Mouse (Mus musculus) cerebellum, adult 9-11 months (tissue): ENCODE measurements around the gene Paqr6.

Experiments
- DNase-seq: peaks from one replicate; pipeline ENCODE4 v3.0.0; 2022

Gene Paqr6

DNA sequence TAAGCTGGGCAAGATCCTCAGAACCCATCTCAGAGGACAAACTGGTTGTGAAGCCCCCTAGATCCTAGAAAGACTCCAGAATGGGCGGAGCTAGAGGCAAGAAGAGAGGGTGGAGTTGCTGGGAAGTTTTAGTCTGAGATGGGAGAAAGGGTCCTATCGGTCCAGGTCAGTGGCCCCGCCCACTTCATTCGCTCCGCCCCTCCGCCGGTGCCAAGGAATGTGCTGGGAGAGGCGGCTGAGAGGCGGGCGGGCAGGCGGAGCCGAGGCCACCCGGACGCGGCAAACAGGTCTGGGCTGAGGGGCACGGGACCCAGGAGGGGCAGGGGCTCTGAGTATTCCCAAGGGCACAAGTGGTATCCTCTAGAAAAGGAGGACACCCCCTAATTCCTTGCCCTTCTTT, at the start of gene Paqr6:
Gene Paqr6 (plus strand): TSS at position 248 of the 400 bp plus-strand sequence.
- DNase-seq, result peak; percentile 49

DNA sequence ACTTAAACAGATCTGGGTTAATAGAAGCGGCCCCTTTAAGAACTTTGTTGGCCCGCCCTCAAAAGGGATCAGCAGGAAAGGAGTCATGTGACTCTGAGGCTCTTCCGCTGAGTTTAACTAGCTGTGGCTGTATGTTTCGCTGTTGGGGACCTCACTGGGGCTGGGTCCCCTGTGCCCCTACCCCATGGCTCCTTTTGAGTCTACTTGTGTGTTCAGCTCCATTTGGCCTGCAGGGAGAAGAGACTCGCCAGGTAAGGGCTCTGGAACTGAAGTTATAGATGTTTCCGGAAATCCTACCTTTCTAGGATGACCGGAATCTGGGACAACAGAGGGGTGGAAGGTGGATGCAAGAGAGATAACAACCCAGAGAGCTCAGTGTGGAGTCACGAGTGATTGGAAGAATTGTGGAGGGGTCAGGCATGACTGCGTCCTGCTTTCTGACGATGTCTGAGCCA, 39.4 kb upstream of the Paqr6 start, which contains the start of gene Glmp:
Gene Glmp (plus strand): TSS at position 73 of the 455 bp plus-strand sequence.
- DNase-seq, result peak; percentile 68

DNA sequence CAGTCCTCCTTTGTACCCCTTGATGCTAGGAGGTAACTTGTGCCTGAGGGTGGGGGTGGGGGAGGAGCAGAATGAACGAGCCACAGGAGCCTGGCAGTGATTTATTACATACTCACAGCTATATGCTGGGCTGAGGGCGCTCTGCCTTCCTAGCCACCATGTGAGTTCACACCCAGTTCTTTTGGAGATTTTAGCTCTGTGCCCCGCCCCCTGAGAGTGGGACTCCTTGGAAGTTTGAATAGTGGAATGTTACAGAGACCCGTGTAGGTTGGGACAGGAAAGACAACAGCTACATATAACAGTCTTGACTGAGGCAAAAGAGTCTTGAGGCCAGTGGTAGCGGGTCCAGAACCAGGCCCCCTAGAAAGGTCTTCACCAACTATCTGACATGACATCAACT, 35.4 kb upstream of the Paqr6 start:
- DNase-seq, result no peak

DNA sequence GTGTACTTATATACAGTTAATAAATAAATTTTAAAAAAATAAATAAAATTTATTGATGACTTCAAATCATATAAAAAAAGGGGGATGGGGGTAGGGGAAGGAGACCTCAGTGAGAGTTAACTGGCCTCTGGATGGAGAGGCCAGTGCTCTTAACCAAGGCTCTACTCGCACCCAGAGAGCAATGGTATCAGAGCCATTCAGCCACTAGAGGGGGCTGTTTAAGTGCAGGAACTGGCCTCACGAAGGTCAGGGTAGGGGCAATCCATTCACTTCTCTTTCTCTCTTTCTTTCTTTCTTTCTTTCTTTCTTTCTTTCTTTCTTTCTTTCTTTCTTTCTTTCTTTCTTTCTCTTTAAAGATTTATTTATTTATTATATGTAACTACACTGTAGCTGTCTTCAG, 33.1 kb upstream of the Paqr6 start:
- no peak for DNase-seq

DNA sequence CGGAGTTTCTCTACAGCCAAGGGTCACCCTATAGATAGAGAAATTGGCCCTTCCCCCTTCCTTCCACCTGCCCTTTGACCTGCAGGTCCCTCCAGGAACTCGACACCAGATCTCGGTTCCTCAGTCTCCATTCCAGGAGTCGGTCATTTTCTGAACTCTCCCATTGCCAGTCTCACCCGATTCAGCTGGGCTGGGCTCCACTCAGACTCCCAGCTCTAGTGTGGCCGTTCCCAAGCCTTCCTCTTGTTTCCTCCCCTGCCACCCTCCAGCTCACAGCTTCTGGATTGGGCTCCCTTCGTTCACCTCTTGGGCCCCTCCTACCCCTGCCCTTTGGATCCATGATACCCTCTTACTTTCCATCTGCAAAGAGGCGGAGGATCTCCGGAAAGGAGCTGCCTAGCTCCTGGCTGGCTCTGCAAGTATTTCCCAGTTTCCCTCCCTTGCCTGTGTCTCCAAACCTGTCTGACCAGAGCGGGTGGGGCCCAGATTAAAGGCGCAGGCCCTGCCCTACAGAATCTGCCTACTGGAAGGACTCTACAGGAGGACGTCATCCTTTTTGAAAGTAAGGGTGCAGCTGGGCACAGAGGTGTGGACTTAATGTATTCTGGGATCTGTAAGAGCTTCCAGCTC, 30.2 kb upstream of the Paqr6 start:
- DNase-seq, result no peak

DNA sequence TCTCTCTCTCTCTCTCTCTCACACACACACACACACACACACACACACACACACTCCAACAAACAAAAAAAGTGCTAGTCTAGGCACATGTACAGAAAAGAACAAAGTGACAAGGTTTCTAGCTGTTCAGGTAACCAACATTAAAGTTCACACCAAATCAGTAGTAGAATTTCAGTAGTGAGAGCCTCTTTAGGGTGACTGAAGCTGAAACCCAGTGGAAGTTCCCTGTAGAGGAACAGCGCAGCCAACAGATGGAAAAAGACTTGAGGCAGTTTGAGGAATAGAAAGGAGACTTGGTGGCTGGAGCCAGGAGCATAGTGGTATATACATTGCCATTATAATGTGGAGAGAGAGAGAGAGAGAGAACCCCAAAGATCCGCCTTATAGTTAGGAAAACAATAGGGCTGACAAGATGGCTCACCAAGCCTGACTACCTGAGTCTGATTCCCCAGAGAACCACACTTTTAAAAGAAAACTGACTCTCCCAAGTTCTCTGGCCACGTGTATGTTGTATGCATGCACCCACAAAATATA, 29.4 kb upstream of the Paqr6 start:
- no peak for DNase-seq

DNA sequence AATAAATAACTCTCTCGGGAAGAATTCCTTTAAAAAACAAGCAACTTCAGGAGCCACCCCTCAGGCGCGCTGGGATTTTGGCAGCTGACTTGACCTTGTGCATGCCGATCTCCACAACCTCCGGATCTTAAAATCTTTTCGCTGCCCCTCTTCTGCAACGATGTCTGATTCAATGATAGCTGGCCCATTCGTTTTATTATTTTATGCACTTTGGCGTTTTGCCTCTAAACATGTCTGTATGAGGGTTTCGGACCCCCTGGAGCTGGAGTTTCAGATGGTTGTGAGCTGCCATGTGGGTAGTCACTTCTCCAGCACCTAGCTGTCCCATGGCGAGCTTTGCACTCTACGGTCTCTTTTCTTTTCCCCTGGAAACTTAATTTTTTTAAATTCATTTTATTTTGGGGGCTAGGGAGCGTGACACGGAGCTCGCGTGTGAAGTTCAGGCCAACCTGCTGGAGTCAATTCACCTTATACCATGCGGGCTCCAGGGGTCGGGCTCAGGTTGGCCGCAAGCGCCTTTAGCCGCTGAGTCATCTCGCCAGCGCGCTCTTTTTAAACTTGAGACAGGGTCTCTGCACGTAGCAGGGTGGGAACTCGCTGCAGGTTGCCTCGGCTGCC, 28.8 kb upstream of the Paqr6 start:
- peak; percentile 56 for DNase-seq

DNA sequence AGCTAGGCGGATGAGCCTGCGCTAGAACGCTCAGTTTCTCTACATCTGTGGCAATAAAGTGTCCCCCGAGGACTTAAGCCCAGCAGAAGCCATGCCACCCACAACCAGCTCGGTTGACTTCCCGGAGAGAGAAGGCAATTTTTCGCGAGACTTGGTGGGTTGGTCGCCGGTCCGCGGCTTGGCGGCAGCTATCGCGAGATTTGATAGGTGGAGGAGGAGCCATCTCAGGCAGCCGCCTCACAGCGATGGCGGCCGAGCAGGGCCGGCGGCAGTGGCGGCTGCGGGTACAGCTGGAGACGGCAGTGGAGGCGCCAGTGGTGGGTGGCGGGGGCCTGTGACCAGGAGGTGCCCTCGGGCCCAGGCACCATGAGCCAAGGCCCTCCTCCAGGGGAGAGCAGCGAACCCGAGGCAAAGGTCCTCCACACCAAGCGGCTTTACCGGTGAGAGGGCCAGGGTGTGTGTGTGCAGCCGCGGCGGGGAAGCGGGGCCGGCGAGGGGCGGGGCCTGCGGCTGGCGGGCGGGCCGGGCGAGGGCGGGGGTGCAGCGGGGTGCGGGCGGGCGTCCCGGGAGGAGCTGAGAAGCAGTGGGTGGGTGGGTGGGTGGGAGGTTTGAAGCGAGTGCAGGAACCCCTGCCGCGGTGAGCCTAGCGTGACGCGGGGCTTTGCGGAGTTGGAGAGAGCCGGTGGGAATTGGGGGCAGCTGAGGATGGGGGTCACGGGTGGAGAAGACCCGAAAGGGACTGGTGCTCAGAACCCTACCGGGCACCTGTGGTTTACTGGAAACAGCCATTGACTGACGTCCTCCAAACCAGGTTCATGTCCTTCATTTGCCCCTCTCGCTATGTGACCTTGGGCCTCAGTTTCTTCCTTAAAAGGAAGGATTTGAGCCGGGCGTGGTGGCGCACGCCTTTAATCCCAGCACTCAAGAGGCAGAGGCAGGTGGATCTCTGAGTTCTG, 28.0 kb upstream of the Paqr6 start, which contains the start of the genes Tmem79 and Smg5:
Gene Tmem79 (minus strand): TSS at position 91 of the 956 bp plus-strand sequence.
Gene Smg5 (plus strand): TSS at position 203 of the 956 bp plus-strand sequence.
- peak; percentile 95 for DNase-seq

DNA sequence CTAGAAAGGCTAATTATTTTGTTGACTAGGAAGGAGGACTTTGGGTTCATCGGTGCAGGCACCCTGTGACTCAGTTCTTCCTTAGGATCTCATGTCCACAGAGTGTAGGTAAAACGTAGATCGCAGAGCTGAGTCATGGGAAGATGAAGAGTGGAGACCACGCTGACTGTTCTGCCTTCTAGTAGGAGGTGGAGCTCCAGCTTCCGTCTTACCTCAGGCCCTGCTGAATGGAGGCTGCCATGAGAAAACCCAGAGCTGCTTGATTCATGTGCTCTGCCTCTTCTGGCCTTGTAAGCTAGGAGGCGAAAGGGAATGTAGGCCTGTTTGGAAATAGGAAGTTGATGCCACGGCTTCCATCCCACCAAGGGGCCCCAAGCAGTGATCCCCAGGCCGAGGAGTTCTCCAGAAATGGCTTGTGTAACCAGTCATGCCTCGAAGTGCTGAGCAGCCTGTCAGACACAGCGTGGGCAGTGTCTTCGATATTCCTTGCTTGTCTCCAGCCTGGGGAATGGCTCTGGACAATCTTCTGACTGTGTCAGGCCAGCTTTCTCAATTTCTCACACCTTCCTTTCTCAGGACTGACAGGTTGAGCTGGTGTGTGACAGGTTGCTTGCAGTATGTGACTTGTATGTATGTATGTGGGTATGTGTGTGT, 26.9 kb upstream of the Paqr6 start:
- DNase-seq, result no peak

DNA sequence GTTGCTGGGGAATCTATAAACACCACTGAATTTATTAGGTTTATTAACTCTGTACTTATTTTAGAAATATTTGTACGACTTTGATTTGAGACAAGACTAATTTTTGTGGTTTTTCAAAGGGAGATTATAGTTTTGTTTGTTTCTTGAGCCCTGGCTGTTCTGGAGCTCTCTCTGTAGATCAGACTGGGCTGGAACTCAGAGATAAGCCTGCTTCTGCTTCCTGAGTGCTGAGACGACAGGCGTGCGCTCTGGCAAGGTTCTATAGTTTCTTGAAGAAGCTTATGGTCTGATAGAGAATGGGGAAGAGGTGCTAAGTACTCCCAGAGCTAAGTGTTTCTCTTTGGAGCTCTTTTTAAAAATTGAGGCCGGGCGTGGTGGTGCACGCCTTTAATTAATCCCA, 26.1 kb upstream of the Paqr6 start:
- DNase-seq, result no peak

DNA sequence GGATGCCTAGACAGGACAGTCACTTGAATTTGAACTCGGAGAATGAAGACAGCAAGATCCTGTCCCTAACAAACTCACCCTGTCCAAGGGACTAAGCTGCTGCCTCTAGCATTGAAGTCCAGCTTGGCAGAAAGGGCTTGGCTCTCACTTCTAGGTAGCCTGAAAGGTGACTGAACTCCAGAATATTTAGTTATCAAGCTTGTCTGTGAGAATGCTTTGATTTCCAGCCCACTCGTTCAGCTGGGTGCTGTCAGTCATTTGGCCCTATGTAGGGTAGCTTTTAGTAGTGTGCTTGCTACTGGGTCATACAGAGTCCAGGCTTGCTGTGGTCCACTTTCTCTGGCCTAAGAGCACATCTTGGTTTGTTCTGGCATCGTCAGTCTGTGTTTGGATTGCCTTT, 25.4 kb upstream of the Paqr6 start:
- no peak for DNase-seq

DNA sequence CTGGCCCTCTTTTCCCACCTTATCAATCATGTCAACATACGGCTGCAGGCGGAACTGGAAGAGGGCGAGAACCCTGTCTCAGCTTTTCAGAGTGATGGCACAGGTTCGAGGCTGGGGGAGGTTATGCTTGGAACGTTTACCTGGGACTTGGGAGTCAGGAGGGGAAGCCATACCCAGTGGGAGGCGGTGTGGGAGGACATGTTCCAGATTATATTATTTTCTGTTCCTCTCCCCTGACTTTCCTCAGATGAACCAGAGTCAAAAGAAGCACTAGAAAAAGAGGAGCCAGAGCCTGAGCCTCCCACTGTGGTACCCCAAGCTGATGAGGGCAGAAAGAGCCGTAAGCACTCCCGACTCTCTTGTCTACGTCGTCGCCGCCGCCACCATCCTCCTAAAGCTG, 13.7 kb upstream of the Paqr6 start:
- no peak for DNase-seq

DNA sequence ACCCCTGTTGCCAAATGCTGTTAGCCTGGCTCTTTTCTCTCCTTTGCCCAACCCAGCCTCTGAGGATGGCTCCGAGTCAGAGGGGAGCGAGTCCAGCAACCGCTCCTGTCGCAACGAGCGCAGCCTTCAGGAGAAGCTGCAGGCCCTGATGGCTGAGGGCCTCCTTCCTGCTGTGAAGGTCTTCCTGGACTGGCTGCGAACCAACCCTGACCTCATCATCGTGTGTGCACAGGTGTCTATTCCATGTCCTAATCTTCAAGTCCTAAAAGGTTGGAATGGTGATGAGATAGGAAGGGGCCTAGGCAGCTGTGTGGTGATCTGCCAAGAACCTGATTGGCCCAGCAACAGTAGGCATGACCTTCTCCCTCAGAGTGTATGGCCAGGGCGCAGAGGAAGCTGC, 11.5 kb upstream of the Paqr6 start:
- DNase-seq, result peak; percentile 78

DNA sequence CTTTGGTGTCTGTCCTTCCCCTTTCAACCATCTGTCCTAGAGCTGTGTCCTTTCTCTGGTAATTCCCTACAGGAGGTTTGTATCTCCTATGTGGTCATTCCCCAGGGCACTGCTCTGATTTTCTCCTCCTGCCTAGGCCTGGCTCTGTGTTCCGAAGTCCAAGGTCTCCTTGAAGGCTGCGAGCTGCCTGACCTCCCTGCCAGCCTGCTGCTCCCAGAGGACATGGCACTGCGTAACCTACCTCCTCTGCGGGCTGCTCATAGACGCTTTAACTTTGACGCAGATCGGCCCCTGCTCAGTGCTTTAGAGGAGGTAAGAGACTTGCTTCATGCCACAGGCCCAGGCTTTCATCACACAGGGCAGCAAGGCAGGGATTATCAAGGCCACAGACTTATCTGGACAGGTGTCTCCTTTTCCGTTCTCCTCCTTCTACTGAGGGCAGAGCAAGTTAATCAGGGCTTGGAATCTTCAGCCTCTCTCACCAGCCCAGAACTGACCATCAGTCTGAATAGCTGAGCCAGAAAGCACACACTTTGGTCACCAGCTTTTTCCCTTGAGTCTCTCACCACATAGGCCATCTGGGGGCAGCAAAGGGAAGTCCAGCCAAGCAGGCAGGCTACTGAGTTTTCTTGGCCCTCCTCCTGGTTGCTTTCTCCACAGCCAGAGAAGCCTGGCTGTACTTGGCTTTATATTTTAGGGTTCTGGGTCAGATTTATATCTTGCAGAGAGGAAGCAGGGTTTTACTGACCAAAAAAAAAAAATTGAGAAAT, 9.8 kb upstream of the Paqr6 start:
- peak; percentile 60 for DNase-seq

DNA sequence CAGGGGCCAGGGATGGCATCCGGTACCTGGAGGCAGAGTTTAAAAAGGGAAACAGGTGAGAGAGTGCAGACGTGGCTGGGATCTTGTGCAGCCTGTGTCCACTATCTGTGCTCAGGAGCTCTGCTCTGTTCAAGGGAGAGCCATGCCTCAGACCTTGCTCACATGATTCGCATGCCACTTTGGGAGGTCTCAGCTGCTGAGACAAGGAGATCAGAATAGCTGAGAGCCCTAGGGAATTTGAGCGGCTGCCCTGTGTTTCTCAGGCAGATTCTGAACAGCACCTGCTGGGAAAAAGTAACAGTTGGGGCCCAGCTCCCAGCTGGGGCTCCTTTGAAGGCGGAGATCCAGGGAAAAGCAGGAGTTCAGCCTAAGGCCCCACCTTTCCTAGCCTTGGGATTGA, 4.8 kb upstream of the Paqr6 start:
- DNase-seq, result no peak

DNA sequence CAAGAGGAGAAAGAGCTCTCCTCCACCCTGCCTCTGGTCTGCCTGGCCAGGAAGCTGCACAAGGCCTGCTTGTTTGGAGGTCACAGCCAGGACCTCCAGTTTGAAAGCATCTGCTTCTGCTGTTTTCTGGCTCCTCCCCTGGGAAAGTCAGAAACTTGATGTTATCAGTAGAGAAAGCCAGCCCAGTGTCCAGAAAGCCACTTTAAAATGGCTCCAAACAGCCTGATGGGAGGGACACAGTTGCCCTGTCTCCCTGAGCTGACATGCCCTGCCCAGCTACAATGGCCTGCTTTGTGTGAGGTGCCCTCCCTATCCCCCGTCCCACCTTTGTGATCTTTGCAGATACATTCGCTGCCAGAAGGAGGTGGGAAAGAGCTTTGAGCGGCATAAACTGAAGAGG, 4.4 kb upstream of the Paqr6 start:
- DNase-seq, result no peak

DNA sequence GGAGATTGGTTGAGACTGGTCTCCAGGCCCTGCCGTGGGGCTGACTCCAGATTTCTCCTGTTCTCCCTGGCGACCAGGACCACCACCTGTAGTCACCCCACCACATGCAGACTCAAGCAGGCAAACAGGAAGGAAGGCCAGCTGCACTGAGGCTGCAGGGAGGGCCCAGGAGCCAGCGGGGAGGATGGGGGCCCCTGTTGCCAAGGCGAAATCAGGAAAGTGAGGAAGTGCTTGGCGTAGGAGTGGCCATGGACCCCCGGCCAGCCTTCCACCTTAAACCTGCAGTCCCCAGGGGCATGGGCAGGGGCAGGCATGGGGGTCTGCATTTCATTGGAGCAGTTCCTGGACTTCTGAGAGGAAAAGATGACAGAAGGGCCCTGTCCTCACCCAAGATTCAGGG, 3.3 kb upstream of the Paqr6 start:
- no peak for DNase-seq

DNA sequence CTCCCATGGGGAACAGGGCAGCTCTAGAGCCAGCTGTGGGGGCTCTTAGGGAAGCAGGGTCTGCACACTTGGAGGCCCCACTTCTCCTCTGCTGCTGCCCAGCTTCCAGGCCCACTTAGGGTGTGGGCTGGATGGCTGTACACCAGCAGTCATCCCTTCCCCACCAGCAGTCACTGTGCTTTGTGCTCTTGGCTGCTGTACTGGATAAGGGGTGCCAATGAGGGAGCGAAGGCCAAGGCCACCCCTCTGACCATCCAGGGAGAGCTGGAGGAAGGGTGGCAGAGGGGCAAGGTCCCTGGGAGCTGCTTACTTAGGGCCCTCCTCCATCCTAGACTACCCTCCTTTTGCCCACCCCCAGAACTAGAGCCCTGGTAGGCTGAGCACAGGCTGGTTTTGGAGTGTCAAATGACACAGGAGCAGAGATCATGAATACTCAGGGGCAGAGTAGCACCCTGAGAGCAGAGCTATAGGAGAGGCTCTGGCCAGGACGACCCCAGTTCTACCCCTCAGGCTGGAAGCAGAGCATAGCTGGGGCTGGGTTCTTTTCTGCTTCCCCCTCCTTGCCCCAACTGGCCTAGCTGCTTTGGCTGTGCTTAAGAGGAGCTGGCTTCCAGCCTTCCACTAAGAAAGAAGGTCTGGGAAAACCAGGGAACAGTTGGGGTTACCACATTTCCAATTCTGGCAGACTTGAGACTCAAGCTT, 2.6 kb upstream of the Paqr6 start:
- peak; percentile 40 for DNase-seq

DNA sequence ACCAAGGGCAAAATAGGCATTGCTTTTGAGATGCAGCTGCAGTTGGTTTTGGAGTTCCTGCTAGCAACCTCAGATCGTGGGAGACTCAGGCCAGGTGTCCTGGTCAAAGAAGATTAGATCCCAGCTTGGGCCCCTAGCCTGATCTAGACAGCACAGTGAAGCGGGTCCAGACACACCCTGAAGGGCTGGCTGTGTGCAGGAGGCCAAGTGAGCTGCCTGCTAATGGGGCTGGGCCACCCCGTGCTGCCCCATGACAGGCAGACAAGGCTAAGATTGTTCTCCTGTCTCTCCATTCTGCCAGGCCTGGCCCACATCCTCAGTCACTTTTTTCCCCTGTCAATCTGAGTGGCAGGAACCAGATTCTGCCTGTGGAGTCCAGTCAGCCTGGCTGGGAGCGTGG, 684 bp upstream of the Paqr6 start:
- DNase-seq, result peak; percentile 51

DNA sequence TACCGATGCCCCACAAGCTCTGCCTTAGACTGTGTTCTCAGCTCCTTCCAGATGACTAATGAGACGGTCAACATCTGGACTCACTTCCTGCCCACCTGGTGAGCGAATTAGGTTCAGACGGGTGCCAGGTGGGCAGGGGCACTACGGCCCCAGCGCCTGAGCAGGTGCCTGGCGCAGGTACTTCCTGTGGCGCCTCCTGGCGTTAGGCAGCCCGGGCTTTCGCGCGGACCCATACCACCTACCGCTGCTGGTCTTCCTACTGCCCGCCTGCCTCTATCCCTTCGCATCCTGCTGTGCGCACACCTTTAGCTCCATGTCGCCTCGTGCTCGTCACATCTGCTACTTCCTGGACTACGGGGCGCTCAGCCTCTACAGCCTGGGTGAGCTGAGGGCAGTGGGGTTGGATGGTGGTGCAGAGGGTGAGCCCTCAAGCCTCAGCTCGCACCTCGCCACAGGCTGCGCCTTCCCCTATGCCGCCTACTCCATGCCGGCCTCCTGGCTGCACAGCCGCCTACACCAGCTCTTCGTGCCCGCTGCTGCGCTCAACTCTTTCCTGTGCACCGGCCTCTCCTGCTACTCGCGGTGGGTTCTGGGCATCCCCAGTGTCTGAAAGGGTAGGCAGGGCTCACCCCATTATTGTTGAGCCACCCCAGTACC, 1.4 kb downstream of the Paqr6 start:
- DNase-seq, result no peak
